Mouse (Mus musculus) ES-CJ7 (cell line): ENCODE measurements at regions not wholly inside any gene's neighbourhood (a gene's known extent, or its start where the extent isn't known, plus 50 kb on each side); places are given as distances from the start of the nearest gene placed in this dataset.

Source experiments
- DNase-seq: peaks from one replicate; pipeline ENCODE4 v3.0.0; 2011; ENCODE audit warnings: low read depth, low spot score

- DNase-seq, result no peak
These were observed 456.7 kb downstream of the Irx1 start for GRCm38 (mm10) chr13:71506777-71507176.

GRCm38 (mm10) chr13:71489773-71490172, 473.8 kb downstream of the Irx1 start:
- no peak for DNase-seq

GRCm38 (mm10) chr13:71481205-71481604, 482.3 kb downstream of the Irx1 start:
- no peak for DNase-seq

GRCm38 (mm10) chr13:71461552-71461951, 502.0 kb downstream of the Irx1 start:
- no peak for DNase-seq

- no peak for DNase-seq
These were observed 502.9 kb downstream of the Irx1 start for GRCm38 (mm10) chr13:71460607-71461006.

GRCm38 (mm10) chr13:71460097-71460496, 503.4 kb downstream of the Irx1 start:
- DNase-seq, result no peak

- no peak for DNase-seq
These were observed 504.4 kb downstream of the Irx1 start for GRCm38 (mm10) chr13:71459022-71459536.

GRCm38 (mm10) chr13:71458061-71458935, 505.2 kb downstream of the Irx1 start:
- peak; percentile 89 for DNase-seq

- DNase-seq, result no peak
These were observed 506.0 kb downstream of the Irx1 start for GRCm38 (mm10) chr13:71457550-71457949.

- no peak for DNase-seq
These were observed 511.3 kb downstream of the Irx1 start for GRCm38 (mm10) chr13:71452258-71452657.

- no peak for DNase-seq
These were observed 525.9 kb downstream of the Irx1 start for GRCm38 (mm10) chr13:71437601-71438099.

GRCm38 (mm10) chr13:71403654-71404560, 559.6 kb downstream of the Irx1 start:
- DNase-seq, result no peak

GRCm38 (mm10) chr13:71393716-71394309, 552.2 kb upstream of the Adamts16 start:
- DNase-seq, result no peak

GRCm38 (mm10) chr13:71378641-71379040, 537.0 kb upstream of the Adamts16 start:
- DNase-seq, result no peak

GRCm38 (mm10) chr13:71375909-71376606, 534.4 kb upstream of the Adamts16 start:
- DNase-seq, result no peak

- DNase-seq, result no peak
These were observed 531.4 kb upstream of the Adamts16 start for GRCm38 (mm10) chr13:71372701-71373685.

- DNase-seq, result no peak
These were observed 528.2 kb upstream of the Adamts16 start for GRCm38 (mm10) chr13:71369832-71370231.

- no peak for DNase-seq
These were observed 523.6 kb upstream of the Adamts16 start for GRCm38 (mm10) chr13:71365261-71365660.

- no peak for DNase-seq
These were observed 520.7 kb upstream of the Adamts16 start for GRCm38 (mm10) chr13:71362311-71362710.

GRCm38 (mm10) chr13:71359112-71359511, 517.5 kb upstream of the Adamts16 start:
- DNase-seq, result no peak
